Mouse (Mus musculus) cortical plate, adult 2 months (tissue): ENCODE results near the gene Git2. TPM values are rescaled to one million over a fixed set of nuclear protein-coding genes. Genes with fewer than 3 reads are reported as not detected.

Experiments
- H3K27ac ChIP-seq: fragments of 200-500 bp; 2 replicates; pipeline ENCODE4 v1.5.1; 2012; ENCODE audit warnings: low read length, control low read depth, inconsistent platforms; ENCODE audit not compliant: insufficient read depth
- H3K4me1 ChIP-seq: fragments of 200-500 bp; 2 replicates; pipeline ENCODE4 v1.6.1; 2011; ENCODE audit warnings: low read length; ENCODE audit not compliant: control insufficient read depth, insufficient read depth
- H3K4me3 ChIP-seq: fragments of 200-500 bp; 2 replicates; pipeline ENCODE4 v1.5.1; 2011; ENCODE audit warnings: mild to moderate bottlenecking, low read length, control low read depth; ENCODE audit not compliant: insufficient read depth
- CTCF ChIP-seq: fragments of 200-500 bp; IDR thresholded peaks from 2 replicates; pipeline ENCODE4 v1.5.1; 2011; ENCODE audit warnings: mild to moderate bottlenecking, control low read depth, low read length; ENCODE audit not compliant: insufficient read depth; ENCODE audit errors: extremely low read depth
- POLR2A ChIP-seq: fragments of 200-500 bp; IDR thresholded peaks from 2 replicates; pipeline ENCODE4 v1.6.1; 2011; ENCODE audit warnings: mild to moderate bottlenecking, low read length, control low read depth; ENCODE audit not compliant: insufficient read depth; ENCODE audit errors: extremely low read depth
- polyA plus RNA-seq: library from polyadenylated mRNA; depleted of rRNA; stranded (reverse); fragments of >200 nt; gene quantifications from 2 replicates; pipeline ENCODE4 v1.2.3, GENCODE M21; 2012

Gene Git2
- polyA plus RNA-seq, 1 experiment = 44.0 TPM

GRCm38 (mm10) chr5:114807893-114808292, 32.6 kb upstream of the Git2 start:
- TF ChIP-seq POLR2A = no peak
- no peak for TF ChIP-seq CTCF
- Histone ChIP-seq H3K4me1 (peaks cover 2% of the 10 kb centered on the region), H3K4me3 (no peak overlapping the region), H3K27ac (no peak overlapping the region)

DNA sequence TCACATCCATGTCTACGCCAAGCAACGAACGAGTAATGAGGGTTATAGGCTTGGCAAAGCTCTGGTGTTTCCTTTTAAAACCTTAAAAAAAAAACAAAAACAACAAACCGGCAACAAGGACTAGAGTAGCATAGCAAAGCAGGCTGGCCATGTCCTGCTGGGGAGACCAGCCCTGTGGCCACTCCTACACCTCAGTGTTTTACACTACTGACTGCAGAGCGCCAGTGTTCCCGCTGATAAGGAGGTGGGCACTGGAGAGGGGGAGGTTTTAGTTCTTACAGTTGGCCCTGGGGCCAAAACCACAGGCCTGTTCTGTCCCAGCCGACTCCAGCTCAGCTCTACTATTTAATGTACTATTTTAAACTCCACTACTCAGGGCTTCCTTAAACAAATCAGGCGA, 32.2 kb upstream of the Git2 start:
- no peak overlapping the region for H3K27ac ChIP-seq

DNA sequence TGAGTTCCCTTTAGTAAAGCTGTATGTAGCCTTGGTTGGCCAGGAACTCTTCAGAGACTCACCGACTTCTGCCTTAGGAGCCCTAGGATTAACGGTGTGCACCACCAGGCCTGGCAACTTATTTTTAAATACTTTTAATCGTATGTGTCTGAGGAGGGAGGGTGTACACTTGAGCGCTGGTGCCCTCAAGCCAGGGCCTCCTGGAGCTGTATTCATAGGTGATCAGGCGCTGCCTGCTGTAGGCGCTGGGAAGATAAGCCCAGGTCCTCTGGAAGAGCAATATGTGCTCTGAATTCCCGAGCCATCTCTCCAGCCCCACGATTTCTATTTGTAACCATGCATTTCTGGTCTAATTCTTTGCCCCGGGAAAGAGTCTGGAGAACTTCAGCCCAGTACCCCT, 31.7 kb upstream of the Git2 start:
- no peak for TF ChIP-seq POLR2A
- TF ChIP-seq CTCF = no peak
- H3K4me1 ChIP-seq = peaks cover 2% of the 10 kb centered on the region
- H3K4me3 ChIP-seq = no peak overlapping the region
- H3K27ac ChIP-seq = 0 out of 2 replicates have a peak overlapping the region, but pooled peaks have one; percentile 61

More for the DNA sequence above, 32.2 kb upstream of the Git2 start:
- TF ChIP-seq CTCF (no peak), POLR2A (no peak)
- peaks cover 2% of the 10 kb centered on the region for H3K4me1 ChIP-seq
- no peak overlapping the region for H3K4me3 ChIP-seq

- Histone ChIP-seq H3K4me1 (peaks cover 2% of the 10 kb centered on the region), H3K27ac (peak overlapping the region; percentile 61), H3K4me3 (no peak overlapping the region)
- TF ChIP-seq CTCF = no peak
- TF ChIP-seq POLR2A = no peak
Measured at GRCm38 (mm10) chr5:114806636-114807035, 31.3 kb upstream of the Git2 start.

GRCm38 (mm10) chr5:114805436-114806350, 30.4 kb upstream of the Git2 start:
- Histone ChIP-seq H3K4me1 (peaks cover 2% of the 10 kb centered on the region; the same call in 1 of the 2 replicates), H3K27ac (peak overlapping the region; percentile 61), H3K4me3 (no peak overlapping the region)
- no peak for TF ChIP-seq CTCF
- TF ChIP-seq POLR2A = no peak

GRCm38 (mm10) chr5:114804958-114805357, 29.6 kb upstream of the Git2 start:
- Histone ChIP-seq H3K4me3 (no peak overlapping the region), H3K4me1 (peaks cover 2% of the 10 kb centered on the region; the same call in 1 of the 2 replicates), H3K27ac (no peak overlapping the region)
- TF ChIP-seq CTCF (peak; percentile 18; the same call in 1 of the 2 replicates), POLR2A (no peak)

GRCm38 (mm10) chr5:114804335-114804734, 29.0 kb upstream of the Git2 start:
- TF ChIP-seq POLR2A (no peak), CTCF (no peak)
- Histone ChIP-seq H3K4me1 (no peaks in the 10 kb centered on the region), H3K27ac (no peak overlapping the region), H3K4me3 (no peak overlapping the region)

DNA sequence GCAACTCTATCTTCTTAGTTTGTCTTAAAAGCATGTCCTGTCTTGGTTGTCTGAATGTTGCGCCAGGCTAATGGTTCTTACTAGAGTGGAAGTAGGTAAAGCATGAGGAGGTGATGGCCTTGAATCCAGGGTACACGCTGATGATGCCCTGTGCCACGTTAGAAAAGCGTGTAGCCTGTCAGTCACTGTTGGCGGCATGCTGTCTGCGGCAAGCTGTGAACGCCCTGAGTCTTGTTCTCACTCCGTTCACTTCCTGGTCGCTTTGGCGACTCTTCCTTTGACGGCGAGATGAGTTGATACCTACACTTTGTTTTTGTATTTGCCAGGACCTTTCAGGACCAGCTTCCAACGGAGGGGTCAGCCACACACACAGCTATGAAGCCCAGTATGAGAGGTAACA, 27.9 kb upstream of the Git2 start:
- Histone ChIP-seq H3K4me1 (no peaks in the 10 kb centered on the region), H3K27ac (no peak overlapping the region), H3K4me3 (no peak overlapping the region)
- TF ChIP-seq POLR2A (no peak), CTCF (no peak)

GRCm38 (mm10) chr5:114801841-114802240, 26.5 kb upstream of the Git2 start:
- TF ChIP-seq CTCF (no peak), POLR2A (no peak)

GRCm38 (mm10) chr5:114801049-114801448, 25.7 kb upstream of the Git2 start:
- Histone ChIP-seq H3K27ac (no peak overlapping the region), H3K4me1 (peaks cover 2% of the 10 kb centered on the region; the same call in 1 of the 2 replicates)
- no peak for TF ChIP-seq CTCF
- no peak for TF ChIP-seq POLR2A

More at GRCm38 (mm10) chr5:114801841-114802240, 26.5 kb upstream of the Git2 start:
- H3K4me3 ChIP-seq = no peak overlapping the region
- H3K4me1 ChIP-seq = no peaks in the 10 kb centered on the region
- no peak overlapping the region for H3K27ac ChIP-seq

More at GRCm38 (mm10) chr5:114801049-114801448, 25.7 kb upstream of the Git2 start:
- no peak overlapping the region for H3K4me3 ChIP-seq
